Mouse (Mus musculus) liver, postnatal 0 days (tissue): ENCODE data around the gene Try4.
"Not testable (repeated sequence)": the region's sequence is repeated elsewhere in the genome, so short reads cannot be mapped to it uniquely, and the experiment has no call there.

ENCODE experiments used
- CTCF ChIP-seq: sonication (generic); IDR thresholded peaks from 2 replicates; pipeline ENCODE4 v1.5.1; 2016; ENCODE audit warnings: antibody characterized with exemption, low read depth
- EP300 ChIP-seq: IDR thresholded peaks from 2 replicates; pipeline ENCODE4 v1.6.1; 2016; ENCODE audit warnings: antibody characterized with exemption, low read depth, mild to moderate bottlenecking

GRCm38 (mm10) chr6:41316741-41317140 is 14.7 kb downstream of the Try4 start, which contains the start of gene Try5:
- not testable (repeated sequence) for TF ChIP-seq CTCF, EP300
